Mouse (Mus musculus) cerebellum, adult 2 months (tissue): ENCODE results near the gene D330020A13Rik.

Experiments
- CTCF ChIP-seq: fragments of 200-500 bp; IDR thresholded peaks from 2 replicates; pipeline ENCODE4 v1.5.1; 2011; ENCODE audit warnings: low read depth, mild to moderate bottlenecking, control low read depth, low read length, moderate library complexity, borderline replicate concordance; ENCODE audit not compliant: insufficient read depth
- POLR2A ChIP-seq: fragments of 200-500 bp; IDR thresholded peaks from 2 replicates; pipeline ENCODE4 v1.6.1; 2011; ENCODE audit warnings: low read length, control low read depth, borderline replicate concordance; ENCODE audit not compliant: insufficient read depth

- TF ChIP-seq CTCF (no peak), POLR2A (no peak)
Observed at GRCm38 (mm10) chr6:120256431-120256935, 37.7 kb upstream of the D330020A13Rik start.
